Mouse (Mus musculus) CH12F3 (cell line): ENCODE data around the gene Lhfpl2.

Experiments used
- in situ Hi-C: fragments of 300-500 bp; cut with MboI; formaldehyde crosslinking; loops from 2 replicates; pipeline ENCODE4 v1.14.3; 2020; ENCODE audit warnings: low sequenced_read_pairs

Lhfpl2 gene

GRCm38 (mm10) chr13:94207973-94208372 is 150.4 kb downstream of the Lhfpl2 start:
- in situ Hi-C loops, result no loop called here

GRCm38 (mm10) chr13:94208892-94209291 is 151.3 kb downstream of the Lhfpl2 start:
- in situ Hi-C loops, result no loop called here

GRCm38 (mm10) chr13:94211236-94212119 is 153.9 kb downstream of the Lhfpl2 start:
- in situ Hi-C loops, result no loop called here

- in situ Hi-C loops, result no loop called here
Measured at GRCm38 (mm10) chr13:94212179-94212578, 154.6 kb downstream of the Lhfpl2 start.

- in situ Hi-C loops, result no loop called here
Measured at GRCm38 (mm10) chr13:94212716-94213115, 155.1 kb downstream of the Lhfpl2 start.

- in situ Hi-C loops, result no loop called here
Measured at GRCm38 (mm10) chr13:94223609-94224008, 166.0 kb downstream of the Lhfpl2 start.

GRCm38 (mm10) chr13:94224717-94225705 is 167.4 kb downstream of the Lhfpl2 start:
- in situ Hi-C loops, result no loop called here

GRCm38 (mm10) chr13:94231871-94232270 is 174.3 kb downstream of the Lhfpl2 start:
- in situ Hi-C loops, result no loop called here

- in situ Hi-C loops, result no loop called here
Measured at GRCm38 (mm10) chr13:94239488-94239887, 181.9 kb downstream of the Lhfpl2 start.

- in situ Hi-C loops, result no loop called here
Measured at GRCm38 (mm10) chr13:94240111-94240510, 182.5 kb downstream of the Lhfpl2 start.

GRCm38 (mm10) chr13:94240873-94241272 is 183.3 kb downstream of the Lhfpl2 start:
- in situ Hi-C loops, result no loop called here

GRCm38 (mm10) chr13:94241892-94242524 is 184.4 kb downstream of the Lhfpl2 start:
- in situ Hi-C loops, result no loop called here

- in situ Hi-C loops, result no loop called here
Measured at GRCm38 (mm10) chr13:94242897-94243296, 185.3 kb downstream of the Lhfpl2 start.
